Mouse (Mus musculus) embryonic facial prominence, embryonic 11.5 days (tissue): ENCODE data around the gene Zfp617. TPM values are rescaled to one million over a fixed set of nuclear protein-coding genes. Genes with fewer than 3 reads are reported as not detected.
A peak's percentile ranks its signal among the peaks of the same experiment; 100 is the strongest.
"Not testable (repeated sequence)": the region's sequence is repeated elsewhere in the genome, so short reads cannot be mapped to it uniquely, and the experiment has no call there.

Experiments
- ATAC-seq: fragments of 200-750 bp; cut with Nextera tagmentation; replicated peaks from 2 replicates; pipeline ENCODE4 v1.8.0; 2017; ENCODE audit warnings: low read depth; ENCODE audit not compliant: insufficient number of reproducible peaks, low FRiP score, low TSS enrichment
- DNase-seq: peaks from one replicate; pipeline ENCODE4 v3.0.0-alpha.2; 2015; ENCODE audit warnings: low spot score
- H3K27ac ChIP-seq: fragments of 300-500 bp; sonication (generic); replicated peaks from 2 replicates; pipeline ENCODE4 v1.5.1; 2014; ENCODE audit warnings: mild to moderate bottlenecking, low read depth, low read length, control low read depth
- H3K27me3 ChIP-seq: fragments of 300-500 bp; sonication (generic); 2 replicates; pipeline ENCODE4 v1.6.1; 2014; ENCODE audit warnings: mild to moderate bottlenecking, low read length, moderate library complexity, mixed read lengths; ENCODE audit not compliant: control insufficient read depth, insufficient read depth
- H3K36me3 ChIP-seq: fragments of 300-500 bp; sonication (generic); replicated peaks from 2 replicates; pipeline ENCODE4 v1.6.1; 2014; ENCODE audit warnings: low read depth, mild to moderate bottlenecking, low read length, moderate library complexity, mixed read lengths; ENCODE audit not compliant: control insufficient read depth, insufficient read depth
- H3K4me1 ChIP-seq: fragments of 300-500 bp; sonication (generic); 2 replicates; pipeline ENCODE4 v1.6.1; 2014; ENCODE audit warnings: low read length, mixed read lengths; ENCODE audit not compliant: control insufficient read depth, insufficient read depth
- H3K4me2 ChIP-seq: fragments of 300-500 bp; sonication (generic); 2 replicates; pipeline ENCODE4 v1.6.1; 2014; ENCODE audit warnings: low read depth, mild to moderate bottlenecking, control low read depth, low read length, moderate library complexity
- H3K4me3 ChIP-seq: fragments of 300-500 bp; sonication (generic); 2 replicates; pipeline ENCODE4 v1.5.1; 2014; ENCODE audit warnings: low read depth, low read length, control low read depth
- H3K9ac ChIP-seq: fragments of 300-500 bp; sonication (generic); replicated peaks from 2 replicates; pipeline ENCODE4 v1.6.1; 2014; ENCODE audit warnings: mild to moderate bottlenecking, control low read depth, low read length
- H3K9me3 ChIP-seq: fragments of 300-500 bp; sonication (generic); replicated peaks from 2 replicates; pipeline ENCODE4 v1.6.1; 2016; ENCODE audit warnings: mild to moderate bottlenecking, low read length, inconsistent platforms, mixed read lengths; ENCODE audit not compliant: control insufficient read depth
- WGBS: fragments of 180-500 bp; shearing (Covaris S2); extraction: QIAGEN DNeasy Blood & Tissue Kit; methylation state at CpG from one replicate; pipeline ENCODE4 v1.1.7; 2014; 5-methylcytosine and 5-hydroxymethylcytosine counted together
- polyA plus RNA-seq: library from polyadenylated mRNA; unstranded; fragments of >200 nt; fragmentation: Nextera tagmentation; extraction: Ambion mirVana; gene quantifications from 2 replicates; pipeline ENCODE4 v1.2.1, GENCODE M21; 2014

The Zfp617 gene
- polyA plus RNA-seq, 1 experiment from 2014 or later, result 34.5 TPM

GRCm38 (mm10) chr8:71907798-71908257, 607 bp upstream of the Zfp617 start:
- no peaks in the 10 kb centered on the region for H3K36me3 ChIP-seq
- WGBS, result 93% methylated on average over 5 of the region's 5 CpGs
- ATAC-seq (no peak), DNase-seq (no peak)
- no peak overlapping the region; the same call in 1 of the 2 replicates for H3K9ac ChIP-seq
- H3K4me2 ChIP-seq, result peak overlapping the region; percentile 64; the same call in 1 of the 2 replicates
- H3K27ac ChIP-seq, result peak overlapping the region; percentile 97; the same call in 1 of the 2 replicates
- no peaks in the 10 kb centered on the region for H3K4me1 ChIP-seq
- peak overlapping the region; percentile 70 for H3K4me3 ChIP-seq
- H3K27me3 ChIP-seq, result no peaks in the 10 kb centered on the region
- H3K9me3 ChIP-seq, result no peaks in the 10 kb centered on the region

- WGBS, result 80% methylated on average over 2 of the region's 2 CpGs
- no peak for DNase-seq
- H3K27ac ChIP-seq, result no peak overlapping the region
- no peaks in the 10 kb centered on the region for H3K27me3 ChIP-seq
- H3K9me3 ChIP-seq, result no peaks in the 10 kb centered on the region
- ATAC-seq, result no peak
- no peak overlapping the region for H3K4me3 ChIP-seq
- H3K9ac ChIP-seq, result no peak overlapping the region
- no peak overlapping the region for H3K4me2 ChIP-seq
- H3K4me1 ChIP-seq, result no peaks in the 10 kb centered on the region
- H3K36me3 ChIP-seq, result peaks cover 11% of the 10 kb centered on the region
Observed at GRCm38 (mm10) chr8:71912286-71912685, 3.9 kb downstream of the Zfp617 start.

- H3K27me3 ChIP-seq, result no peaks in the 10 kb centered on the region
- H3K4me3 ChIP-seq, result peak overlapping the region; percentile 73
- peak overlapping the region; percentile 89 for H3K9ac ChIP-seq
- H3K4me2 ChIP-seq, result peak overlapping the region; percentile 49
- H3K27ac ChIP-seq, result peak overlapping the region; percentile 97
- H3K36me3 ChIP-seq, result no peaks in the 10 kb centered on the region
- H3K4me1 ChIP-seq, result no peaks in the 10 kb centered on the region
- under 1% methylated on average over 57 of the region's 57 CpGs for WGBS
- H3K9me3 ChIP-seq, result no peaks in the 10 kb centered on the region
- ATAC-seq, result peak; percentile 100
- peak; percentile 96 for DNase-seq
Observed at GRCm38 (mm10) chr8:71922567-71923401, 14.3 kb downstream of the Zfp617 start.

- Histone ChIP-seq H3K4me1 (no peaks in the 10 kb centered on the region), H3K27ac (no peak overlapping the region), H3K9me3 (no peaks in the 10 kb centered on the region), H3K36me3 (peaks cover 9% of the 10 kb centered on the region), H3K4me2 (no peak overlapping the region), H3K9ac (no peak overlapping the region), H3K4me3 (no peak overlapping the region), H3K27me3 (no peaks in the 10 kb centered on the region)
- WGBS, result 95% methylated on average over 5 of the region's 5 CpGs
- DNase-seq (no peak), ATAC-seq (no peak)
Observed at GRCm38 (mm10) chr8:71925791-71926190, 17.4 kb downstream of the Zfp617 start.

- ATAC-seq (no peak), DNase-seq (no peak)
- Histone ChIP-seq H3K9me3 (no peaks in the 10 kb centered on the region), H3K4me1 (no peaks in the 10 kb centered on the region), H3K4me3 (no peak overlapping the region), H3K9ac (no peak overlapping the region), H3K36me3 (peaks cover 14% of the 10 kb centered on the region), H3K4me2 (no peak overlapping the region), H3K27me3 (no peaks in the 10 kb centered on the region), H3K27ac (no peak overlapping the region)
- 98% methylated on average over 3 of the region's 3 CpGs for WGBS
Observed at GRCm38 (mm10) chr8:71926551-71926950, 18.1 kb downstream of the Zfp617 start.

GRCm38 (mm10) chr8:71927779-71928178, 19.3 kb downstream of the Zfp617 start:
- ATAC-seq, result no peak
- H3K4me2 ChIP-seq, result no peak overlapping the region

GRCm38 (mm10) chr8:71938037-71938436, 29.6 kb downstream of the Zfp617 start:
- not testable (repeated sequence) for H3K4me1 ChIP-seq, H3K9me3 ChIP-seq, DNase-seq, ATAC-seq, H3K9ac ChIP-seq, H3K27me3 ChIP-seq, H3K4me3 ChIP-seq, H3K4me2 ChIP-seq, H3K27ac ChIP-seq, H3K36me3 ChIP-seq
- WGBS, result 86% methylated on average over 2 of the region's 2 CpGs

More at GRCm38 (mm10) chr8:71927779-71928178, 19.3 kb downstream of the Zfp617 start:
- Histone ChIP-seq H3K4me1 (no peaks in the 10 kb centered on the region), H3K4me3 (no peak overlapping the region), H3K36me3 (peaks cover 14% of the 10 kb centered on the region), H3K27ac (no peak overlapping the region), H3K9me3 (no peaks in the 10 kb centered on the region), H3K9ac (no peak overlapping the region), H3K27me3 (no peaks in the 10 kb centered on the region)
- no peak for DNase-seq
